Mouse (Mus musculus) monocyte, adult 5-6 weeks (primary cell): Measurements from ENCODE around the gene Mylk. TPM values are rescaled to one million over a fixed set of nuclear protein-coding genes. Genes with fewer than 3 reads are reported as not detected.

ENCODE experiments used
- ATAC-seq: fragments of 153-309, 156-312 bp; replicated peaks from 2 replicates; pipeline ENCODE4 v1.8.0; 2017; ENCODE audit warnings: mild to moderate bottlenecking; ENCODE audit not compliant: low TSS enrichment, insufficient number of reproducible peaks, severe bottlenecking, poor library complexity, low FRiP score
- total RNA-seq: library from RNA; stranded (forward); fragments of 200-1000, 200-491, 200-594 nt; gene quantifications from 3 replicates; pipeline ENCODE4 v1.2.3, GENCODE M21; 2017

The Mylk gene
- total RNA-seq, 1 experiment from 2014 or later, result 4.7 TPM

- ATAC-seq, result no peak
These were observed 213.7 kb downstream of the Mylk start for GRCm38 (mm10) chr16:34958667-34959066.

DNA sequence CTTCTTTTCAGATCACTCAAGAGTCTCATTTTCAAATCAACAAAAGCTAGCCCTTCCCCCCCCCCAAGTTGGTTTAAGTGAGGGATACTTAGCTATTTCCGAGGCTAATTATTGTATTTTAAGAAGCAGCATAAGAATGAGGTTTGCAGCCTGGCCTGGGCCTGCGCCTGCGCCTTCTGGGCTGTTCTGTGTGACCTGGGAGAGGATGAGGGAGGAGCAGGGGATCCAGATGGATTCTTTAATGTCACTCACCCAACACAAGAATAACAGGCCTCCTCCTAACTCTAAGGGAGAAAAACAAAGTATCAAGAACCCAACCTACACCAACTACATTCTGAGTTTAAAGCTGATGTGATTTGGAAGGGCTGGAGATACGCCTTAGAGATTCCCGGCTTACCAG is 214.3 kb downstream of the Mylk start:
- no peak for ATAC-seq

- no peak for ATAC-seq
These were observed 215.2 kb downstream of the Mylk start for GRCm38 (mm10) chr16:34960243-34960642.

DNA sequence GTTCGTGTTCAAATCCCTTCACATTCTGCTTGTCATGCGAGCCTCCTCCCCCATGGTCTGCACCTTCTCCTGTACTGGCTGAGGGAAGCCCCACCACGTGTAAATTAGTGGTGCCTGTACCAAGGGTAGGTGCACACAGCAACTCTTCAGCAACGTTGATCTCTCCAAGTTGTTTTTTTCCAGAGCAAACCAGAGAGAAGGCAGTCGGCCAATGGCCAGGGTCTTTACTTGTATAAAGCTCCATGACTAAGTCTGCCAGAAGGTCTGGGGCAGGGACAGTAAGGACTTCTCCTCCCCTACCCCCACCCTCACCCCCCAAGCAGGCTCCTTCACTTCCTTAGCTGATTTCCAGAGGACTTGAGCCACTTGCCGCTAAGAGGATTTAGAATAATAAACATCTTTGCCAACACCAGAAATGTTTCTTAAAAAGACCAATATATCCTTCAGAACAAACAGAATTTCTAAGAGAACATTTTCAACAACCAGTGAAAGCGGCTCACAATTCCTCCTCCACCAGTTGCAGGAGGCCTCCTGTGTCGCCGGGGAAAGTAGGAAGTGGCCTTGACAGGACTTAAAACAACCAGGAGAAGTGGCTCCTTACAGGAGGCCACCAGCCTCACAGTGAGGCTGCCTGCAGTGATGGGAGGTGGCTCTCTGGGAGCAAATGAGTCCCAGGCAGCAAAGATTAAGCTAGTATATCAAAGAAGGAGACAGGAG is 216.0 kb downstream of the Mylk start:
- ATAC-seq, result no peak

DNA sequence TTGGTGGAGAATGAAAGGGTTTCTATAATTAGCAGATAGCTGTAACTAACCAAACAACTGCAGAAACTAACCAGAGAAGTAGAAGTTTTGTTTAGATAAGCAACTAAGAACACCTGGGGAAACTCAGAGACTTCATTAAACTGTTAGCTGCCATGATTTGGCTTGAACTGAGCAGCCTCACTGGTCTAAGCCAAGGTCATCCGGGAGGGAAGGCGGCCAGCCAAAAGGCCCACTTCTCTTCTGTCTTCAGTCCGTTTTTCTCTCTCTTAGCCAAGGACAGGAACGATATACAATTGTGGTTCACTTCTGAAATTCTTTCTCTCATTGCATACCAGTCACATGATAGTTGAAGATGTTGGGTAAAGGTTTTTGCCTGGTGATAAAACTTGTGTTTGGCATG is 217.3 kb downstream of the Mylk start:
- ATAC-seq, result no peak

- no peak for ATAC-seq
These were observed 218.0 kb downstream of the Mylk start for GRCm38 (mm10) chr16:34963008-34963407.

- ATAC-seq, result no peak
These were observed 221.6 kb downstream of the Mylk start for GRCm38 (mm10) chr16:34966620-34967081.

DNA sequence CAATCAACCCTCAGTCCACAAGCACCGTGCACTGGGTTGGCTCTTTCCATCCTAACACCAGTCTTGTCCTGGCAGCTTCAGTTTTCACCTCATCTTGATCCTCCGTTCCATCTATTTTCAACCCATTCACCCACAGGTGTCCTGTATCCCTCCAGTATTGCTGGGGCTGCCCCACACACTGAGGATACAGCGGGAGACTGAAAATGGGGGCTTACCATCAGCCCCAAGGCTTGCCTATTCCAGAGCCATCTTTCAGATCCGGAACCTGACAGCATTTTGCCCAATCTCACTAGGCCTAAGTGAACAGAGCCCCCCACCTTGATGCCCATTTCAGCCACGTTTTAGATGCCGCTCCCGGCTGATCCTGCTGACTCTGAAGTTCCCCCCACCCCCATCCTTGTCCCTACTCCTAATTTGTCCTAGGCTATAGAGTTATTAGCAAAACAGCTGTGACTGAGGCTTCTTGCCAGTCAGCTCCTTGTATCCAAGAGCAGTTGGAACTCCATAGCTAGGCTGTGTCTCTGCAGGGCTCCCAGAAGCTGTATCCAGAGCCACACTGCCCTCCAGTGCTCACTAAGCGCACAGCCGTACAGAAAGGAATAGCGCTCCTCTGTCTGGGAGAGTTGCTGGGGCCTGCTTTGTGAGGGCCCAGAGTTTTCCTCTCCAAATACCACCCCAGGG is 222.2 kb downstream of the Mylk start:
- no peak for ATAC-seq

DNA sequence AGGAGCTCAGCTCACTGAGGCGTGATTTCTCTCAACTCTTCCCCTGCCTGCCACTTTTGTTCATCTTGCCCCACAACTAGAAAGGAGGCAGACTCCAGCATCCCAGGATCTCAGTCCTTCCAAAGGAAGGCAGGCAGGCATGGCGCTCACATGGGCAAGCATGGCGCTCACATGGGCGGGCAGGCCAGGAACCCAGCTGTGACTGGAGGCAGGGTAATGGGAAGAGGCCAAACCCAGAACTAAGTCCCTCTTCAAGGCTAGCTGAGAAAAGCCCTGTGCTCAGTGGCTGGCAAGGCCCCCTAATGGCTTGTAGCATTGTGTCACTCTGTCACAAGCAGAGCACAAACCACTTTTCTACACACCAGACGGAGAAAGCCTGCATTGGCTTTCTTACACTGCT is 223.2 kb downstream of the Mylk start:
- no peak for ATAC-seq

DNA sequence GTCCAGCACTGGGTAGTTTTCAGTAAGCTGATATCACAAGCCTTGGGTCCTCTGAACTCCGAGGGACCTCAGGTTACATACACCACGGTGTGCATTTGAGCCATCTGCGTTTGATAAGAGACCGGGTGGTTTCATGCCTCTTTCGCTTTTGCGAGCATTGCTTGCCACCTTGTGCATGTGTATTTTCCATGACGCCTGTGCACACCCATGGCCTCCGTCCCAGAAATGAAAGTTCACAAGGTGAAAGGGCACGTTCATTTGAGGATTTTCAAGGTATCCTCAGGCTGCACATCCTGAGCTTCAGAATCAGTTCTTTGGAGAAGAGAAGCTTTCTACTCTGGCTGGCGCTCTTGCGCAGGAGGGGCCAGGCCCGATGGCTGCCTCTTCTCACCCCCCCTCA is 227.5 kb downstream of the Mylk start:
- ATAC-seq, result no peak

DNA sequence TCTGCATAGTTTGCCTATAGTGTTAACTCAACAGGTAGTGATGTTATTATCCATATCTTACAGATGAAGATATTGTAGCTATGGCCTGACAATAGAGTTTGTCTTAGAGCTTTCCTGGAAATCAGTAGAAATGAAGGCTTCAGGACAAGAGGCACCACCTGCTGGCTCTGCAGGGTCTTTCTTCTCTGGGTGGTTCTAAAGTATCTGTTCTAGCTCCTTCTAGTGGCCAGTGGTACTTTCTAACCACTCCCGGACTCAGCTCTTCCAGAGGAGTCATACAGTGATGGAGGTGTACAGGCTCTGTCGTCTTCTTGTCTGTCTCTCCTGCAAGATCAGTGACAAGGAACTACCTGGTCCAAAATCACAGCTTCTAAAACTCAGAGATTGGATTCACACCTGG is 230.5 kb downstream of the Mylk start:
- no peak for ATAC-seq

DNA sequence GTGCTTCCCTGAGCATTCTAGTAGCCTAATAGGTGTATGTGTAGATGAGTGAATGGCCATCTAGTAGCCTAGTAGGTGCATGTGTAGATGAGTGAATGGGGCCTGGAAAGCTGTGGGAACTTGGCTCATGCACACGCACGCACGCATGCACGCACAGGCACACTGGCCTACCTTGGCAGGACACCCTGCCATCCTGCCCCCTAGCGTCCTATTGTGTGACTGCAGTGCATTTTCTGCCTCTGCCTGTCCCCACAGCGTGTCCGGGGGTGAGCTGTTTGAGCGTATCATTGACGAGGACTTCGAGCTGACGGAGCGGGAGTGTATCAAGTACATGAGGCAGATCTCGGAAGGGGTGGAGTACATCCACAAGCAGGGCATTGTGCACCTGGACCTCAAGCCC is 231.6 kb downstream of the Mylk start:
- no peak for ATAC-seq

DNA sequence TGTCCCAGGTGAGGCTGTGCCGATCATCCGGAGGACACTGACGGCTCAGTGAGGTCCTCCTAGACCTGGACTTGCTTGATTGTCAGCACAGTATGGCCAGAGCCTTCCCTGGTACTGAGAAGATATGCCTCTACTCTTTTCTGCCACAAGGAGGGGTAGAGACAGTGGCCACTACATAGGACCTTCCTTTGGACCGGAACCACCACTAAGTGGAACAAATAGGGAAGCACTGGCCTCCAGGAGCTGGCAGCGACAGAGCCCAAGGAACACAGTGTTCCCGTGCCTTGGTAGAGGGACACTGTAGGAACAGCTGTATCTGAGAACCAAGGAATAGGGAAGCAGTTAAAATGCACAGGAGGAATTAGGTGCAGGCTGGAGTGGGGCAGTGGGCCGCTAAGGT is 233.0 kb downstream of the Mylk start:
- ATAC-seq, result no peak

GRCm38 (mm10) chr16:34981009-34981408 is 236.0 kb downstream of the Mylk start:
- no peak for ATAC-seq

DNA sequence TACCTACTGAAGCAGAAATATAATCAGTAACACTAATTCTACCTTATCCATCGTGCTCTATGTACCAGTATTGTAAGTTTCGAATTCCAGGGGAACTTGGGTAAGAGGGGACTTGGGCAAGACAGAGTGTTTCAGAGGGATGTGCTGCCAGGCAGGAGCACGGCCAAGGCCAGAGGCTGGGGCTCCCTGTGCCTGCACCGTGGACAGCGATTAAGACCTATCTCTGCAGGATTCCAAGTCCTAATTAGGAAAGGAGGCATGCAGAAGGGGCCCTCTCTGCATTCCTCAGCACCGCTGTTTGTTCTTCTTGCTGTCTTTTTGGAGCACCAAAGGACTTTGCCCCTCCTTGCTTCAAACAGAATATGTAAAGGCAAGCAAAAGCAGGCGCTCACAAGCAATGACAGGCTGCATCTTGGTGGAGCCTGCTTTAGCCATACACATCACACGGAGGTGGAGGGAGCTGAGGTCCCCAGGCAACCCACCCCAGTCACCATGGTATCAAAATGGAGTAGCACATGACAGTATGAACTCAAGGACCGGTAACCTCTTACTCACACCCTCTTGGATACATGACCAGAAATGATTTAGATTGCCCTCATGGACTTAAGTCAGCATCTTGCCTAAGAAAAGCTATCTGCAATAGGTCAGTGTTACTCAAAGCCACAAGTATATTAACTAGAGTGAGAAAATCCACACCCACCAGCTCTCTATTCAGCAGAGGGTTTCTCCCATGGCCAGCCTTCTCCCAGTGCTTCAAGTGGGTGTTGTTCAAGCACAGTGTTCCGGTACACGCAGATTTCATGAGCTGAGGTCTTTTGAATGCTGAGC is 239.4 kb downstream of the Mylk start:
- no peak for ATAC-seq

GRCm38 (mm10) chr16:34985031-34985346 is 240.0 kb downstream of the Mylk start:
- ATAC-seq, result no peak

GRCm38 (mm10) chr16:34986211-34986825 is 241.3 kb downstream of the Mylk start:
- no peak for ATAC-seq

DNA sequence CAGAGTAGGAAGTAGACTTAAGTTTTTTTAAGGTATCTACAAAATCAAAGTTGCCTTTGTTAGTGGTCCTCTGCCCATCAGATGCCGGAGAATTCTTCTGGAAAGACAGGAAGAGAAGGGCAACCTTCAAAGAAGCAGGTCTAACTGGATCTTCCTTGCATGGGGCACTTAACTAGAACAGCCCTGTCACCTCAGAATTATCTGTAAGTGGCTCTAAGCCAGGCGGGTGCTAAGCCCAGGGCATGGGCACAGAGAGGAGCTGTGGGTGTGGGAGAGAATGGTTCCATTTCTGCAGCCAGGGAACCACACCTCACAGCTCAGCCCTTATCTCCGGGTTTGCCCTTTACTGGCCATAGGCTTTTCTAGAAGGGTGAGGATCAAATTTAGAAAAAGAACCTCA is 246.4 kb downstream of the Mylk start:
- no peak for ATAC-seq

DNA sequence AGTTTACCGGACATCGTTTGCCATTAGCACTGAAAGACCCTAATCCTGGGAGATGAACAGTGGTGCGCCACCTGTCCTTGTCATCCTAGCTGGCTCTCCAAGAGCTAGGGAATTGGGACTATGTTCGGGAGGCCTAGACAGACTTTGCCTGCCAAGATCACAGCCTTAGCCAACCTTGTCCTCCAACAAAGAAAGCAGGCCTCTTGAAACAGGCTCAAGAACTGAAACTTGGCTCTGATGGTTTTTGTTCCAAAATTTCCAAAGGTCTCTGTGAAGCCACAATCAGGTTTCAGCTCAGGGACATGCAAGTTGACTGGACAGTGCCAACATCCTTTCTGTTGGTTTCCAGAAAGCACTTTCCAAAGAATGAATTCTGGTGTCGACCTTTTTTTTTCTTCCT is 247.8 kb downstream of the Mylk start:
- ATAC-seq, result no peak
